Mouse (Mus musculus) erythroblast, embryonic 14.5 days (primary cell): Measurements from ENCODE around the gene Cdk9. TPM values are rescaled to one million over a fixed set of nuclear protein-coding genes. Genes with fewer than 3 reads are reported as not detected.

Source experiments
- H3K27me3 ChIP-seq: 2 replicates; pipeline ENCODE4 v1.6.1; 2012; ENCODE audit warnings: inconsistent platforms; ENCODE audit not compliant: control insufficient read depth
- H3K36me3 ChIP-seq: 2 replicates; pipeline ENCODE4 v1.6.1; 2012; ENCODE audit warnings: mild to moderate bottlenecking, inconsistent platforms; ENCODE audit not compliant: control insufficient read depth
- H3K4me1 ChIP-seq: 2 replicates; pipeline ENCODE4 v1.6.1; 2012; ENCODE audit warnings: inconsistent platforms; ENCODE audit not compliant: control insufficient read depth
- H3K4me3 ChIP-seq: replicated peaks from 2 replicates; pipeline ENCODE3; 2012; ENCODE audit warnings: moderate library complexity, mild to moderate bottlenecking, inconsistent platforms
- H3K9me3 ChIP-seq: 2 replicates; pipeline ENCODE4 v1.6.1; 2012; ENCODE audit warnings: low read length, inconsistent platforms, mixed read lengths; ENCODE audit not compliant: control insufficient read depth
- GATA1 ChIP-seq: IDR thresholded peaks from 2 replicates; pipeline ENCODE4 v1.6.1; 2012; ENCODE audit warnings: low read length, inconsistent platforms, mixed read lengths
- TAL1 ChIP-seq: IDR thresholded peaks from 3 replicates; pipeline ENCODE4 v1.6.1; 2012; ENCODE audit warnings: low read length, inconsistent platforms, mixed read lengths
- polyA plus RNA-seq: library from polyadenylated mRNA; stranded (reverse); fragments of >175 nt; gene quantifications from 2 replicates; pipeline ENCODE4 v1.2.3, GENCODE M21; 2012

The Cdk9 gene
- polyA plus RNA-seq, 1 experiment = 6.1 TPM

DNA sequence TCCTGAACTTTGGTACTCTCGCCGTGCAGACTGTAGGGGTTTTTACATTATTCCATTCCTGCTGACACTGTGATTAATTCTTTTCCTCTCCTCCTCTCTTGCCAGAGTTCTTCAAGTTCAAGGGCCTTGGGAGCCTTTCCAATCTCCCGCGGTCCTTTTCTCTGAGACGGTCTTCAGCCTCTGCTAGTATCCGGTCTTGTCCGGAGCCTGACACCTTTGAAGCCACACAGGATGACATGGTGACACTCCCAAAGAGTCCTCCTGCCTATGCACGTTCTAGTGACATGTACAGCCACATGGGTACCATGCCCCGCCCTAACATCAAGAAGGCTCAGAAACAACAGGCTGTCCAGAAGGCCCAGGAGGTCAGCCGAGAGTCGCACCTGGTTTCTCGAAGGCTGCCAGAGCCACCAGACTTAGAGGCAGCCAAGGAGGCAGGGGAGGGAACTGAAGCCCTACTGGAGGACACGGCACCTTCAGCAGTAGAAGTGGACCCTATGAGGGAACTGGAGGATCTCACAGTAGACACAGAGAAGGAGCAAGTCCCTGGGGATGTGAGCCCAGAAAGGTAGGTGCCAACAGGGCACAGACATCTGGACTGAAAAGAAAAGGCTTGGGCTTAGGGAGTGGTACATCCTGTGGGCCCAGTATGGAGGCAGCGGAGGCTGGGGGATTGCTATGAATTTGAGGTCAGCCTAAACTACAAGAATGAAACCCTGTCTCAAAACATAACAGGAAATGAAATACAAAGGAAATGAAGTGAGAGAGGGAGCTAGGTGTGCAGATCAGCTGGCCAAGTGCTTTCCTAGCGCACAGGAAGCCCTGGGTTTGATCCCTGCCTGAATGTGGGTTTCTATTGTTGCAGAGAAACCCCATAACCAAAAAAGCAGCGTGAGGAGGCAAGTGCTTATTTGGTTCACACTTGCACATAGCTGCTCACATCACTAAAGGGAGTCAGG lies 12.2 kb upstream of the Cdk9 start:
- TF ChIP-seq TAL1 = no peak
- TF ChIP-seq GATA1 = no peak
- no peaks in the 10 kb centered on the region for H3K27me3 ChIP-seq

DNA sequence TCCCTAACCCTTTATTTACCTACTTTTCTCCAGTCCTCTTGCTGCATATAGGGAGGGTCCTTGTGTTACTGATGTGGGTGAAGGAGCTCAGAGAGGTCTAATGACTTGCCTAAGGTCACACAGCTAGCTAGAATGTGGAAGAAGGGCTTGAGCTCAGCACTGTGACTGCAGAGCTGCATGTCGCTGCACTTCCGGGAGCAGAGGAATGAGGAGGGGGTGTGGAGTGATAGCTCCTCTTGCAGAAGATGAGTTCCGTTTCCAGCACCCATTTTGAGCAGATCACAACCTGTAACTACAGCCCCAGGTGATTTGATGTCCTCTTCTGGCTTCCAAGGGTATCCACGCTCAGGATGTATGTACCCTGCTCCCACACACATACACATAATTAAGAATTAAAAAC lies 11.3 kb upstream of the Cdk9 start:
- H3K4me1 ChIP-seq = peaks cover 10% of the 10 kb centered on the region
- no peaks in the 10 kb centered on the region for H3K27me3 ChIP-seq
- H3K36me3 ChIP-seq = no peaks in the 10 kb centered on the region
- no peak overlapping the region for H3K4me3 ChIP-seq
- TF ChIP-seq GATA1 (no peak), TAL1 (no peak)
- H3K9me3 ChIP-seq = no peaks in the 10 kb centered on the region

More for the DNA sequence above, 12.2 kb upstream of the Cdk9 start:
- Histone ChIP-seq H3K9me3 (no peaks in the 10 kb centered on the region), H3K4me3 (no peak overlapping the region), H3K36me3 (no peaks in the 10 kb centered on the region), H3K4me1 (peaks cover 10% of the 10 kb centered on the region)

DNA sequence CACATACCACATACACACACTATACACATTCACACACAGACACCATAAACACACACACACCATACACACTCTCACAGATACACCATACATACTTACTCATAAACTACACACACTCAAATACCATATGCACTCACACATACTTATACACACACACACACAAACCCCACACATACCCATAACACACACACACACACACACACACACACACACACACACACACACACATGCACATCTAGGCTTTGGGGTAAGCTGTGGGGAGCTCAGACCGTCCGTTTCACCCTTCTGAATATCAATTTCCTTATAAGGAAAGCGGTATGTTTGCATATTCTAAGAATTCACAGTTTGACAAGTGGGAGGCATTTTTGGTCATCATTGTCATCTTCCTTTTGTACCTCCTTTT lies 9.7 kb upstream of the Cdk9 start:
- Histone ChIP-seq H3K9me3 (no peaks in the 10 kb centered on the region), H3K4me1 (peaks cover 8% of the 10 kb centered on the region), H3K27me3 (no peaks in the 10 kb centered on the region), H3K36me3 (no peaks in the 10 kb centered on the region), H3K4me3 (no peak overlapping the region)
- no peak for TF ChIP-seq TAL1
- no peak for TF ChIP-seq GATA1

DNA sequence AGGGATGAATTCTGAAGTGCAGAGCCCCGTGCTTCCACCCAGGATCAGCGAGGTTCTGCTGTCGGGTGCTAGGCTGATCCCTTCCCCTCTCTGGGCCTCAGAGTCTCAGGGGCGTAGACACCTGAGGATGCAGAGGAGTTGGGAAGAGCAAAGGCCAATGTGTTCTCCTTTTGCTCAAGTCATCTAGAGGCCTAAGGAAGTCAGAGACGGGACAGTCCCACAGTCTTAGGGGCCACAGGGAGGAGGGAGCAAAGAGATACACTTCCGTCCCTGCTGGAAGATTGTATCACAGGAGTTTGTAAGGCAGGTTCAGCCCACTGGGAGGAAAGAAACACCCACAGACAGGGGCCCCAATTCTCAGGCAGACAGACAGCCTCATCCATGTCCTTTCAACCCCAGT lies 9.2 kb upstream of the Cdk9 start:
- Histone ChIP-seq H3K36me3 (no peaks in the 10 kb centered on the region), H3K4me3 (no peak overlapping the region), H3K9me3 (no peaks in the 10 kb centered on the region), H3K27me3 (no peaks in the 10 kb centered on the region), H3K4me1 (peaks cover 3% of the 10 kb centered on the region)
- TF ChIP-seq GATA1 (no peak), TAL1 (no peak)

DNA sequence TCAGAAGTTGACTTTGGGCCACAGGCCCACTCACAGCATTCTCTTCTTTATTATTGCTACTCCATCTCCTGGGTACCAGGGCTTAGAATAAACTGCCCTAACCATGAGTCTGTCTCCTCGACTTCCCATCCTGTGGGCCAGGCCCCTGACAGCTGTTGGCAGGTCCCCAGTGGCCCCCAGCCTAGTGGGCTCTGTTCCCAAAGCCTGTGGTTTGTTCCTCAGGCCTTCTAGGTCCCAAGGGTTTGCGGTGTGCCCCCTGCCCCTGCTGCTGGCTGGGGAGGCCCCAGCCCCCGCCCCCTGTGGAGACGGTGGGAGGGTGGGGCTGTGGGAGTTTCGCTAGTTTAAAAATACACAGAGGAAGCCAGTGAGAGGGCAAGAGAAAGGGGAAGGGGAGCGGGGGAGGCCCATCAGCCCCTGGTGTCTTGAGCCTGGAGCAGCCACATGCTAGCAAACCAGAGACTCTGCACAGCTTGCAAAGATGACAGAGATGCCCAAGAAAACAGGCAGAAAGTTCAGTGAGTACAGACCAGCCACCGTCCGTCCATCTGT lies 7.9 kb upstream of the Cdk9 start, which contains the start of gene Sh2d3c:
TSS of gene Sh2d3c (plus strand) at position 375 of the 549 bp plus-strand sequence.
- H3K4me1 ChIP-seq = peaks cover 2% of the 10 kb centered on the region
- H3K4me3 ChIP-seq = no peak within 1 kb of the TSS
- TF ChIP-seq TAL1 = no peak
- no peak for TF ChIP-seq GATA1
- peaks cover 2% of the 10 kb centered on the region; the same call in 1 of the 2 replicates for H3K27me3 ChIP-seq
- no peaks in the 10 kb centered on the region for H3K36me3 ChIP-seq
- no peaks in the 10 kb centered on the region for H3K9me3 ChIP-seq

DNA sequence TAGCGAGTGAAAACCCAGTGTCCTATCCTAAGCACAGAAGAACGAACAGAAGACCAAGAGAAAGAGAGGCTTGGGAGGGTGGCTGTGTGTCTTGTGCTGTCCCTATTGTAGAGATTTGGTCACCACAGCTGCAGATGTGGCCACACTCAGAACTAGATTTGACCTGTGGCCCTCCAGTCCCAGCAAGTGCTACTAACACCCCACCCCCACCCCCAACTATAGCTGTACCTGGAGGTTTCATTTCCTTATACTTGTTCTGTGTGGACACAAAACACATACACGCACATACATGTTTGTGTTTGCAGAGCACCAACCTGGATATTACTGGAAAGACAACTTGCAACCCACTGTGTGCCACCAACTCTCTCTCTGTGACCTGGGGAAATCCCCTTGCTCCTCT lies 7.2 kb upstream of the Cdk9 start:
- H3K9me3 ChIP-seq = no peaks in the 10 kb centered on the region
- H3K4me3 ChIP-seq = no peak overlapping the region
- no peak for TF ChIP-seq GATA1
- TF ChIP-seq TAL1 = no peak
- peaks cover 2% of the 10 kb centered on the region; the same call in 1 of the 2 replicates for H3K27me3 ChIP-seq
- no peaks in the 10 kb centered on the region for H3K36me3 ChIP-seq
- H3K4me1 ChIP-seq = peaks cover 2% of the 10 kb centered on the region

DNA sequence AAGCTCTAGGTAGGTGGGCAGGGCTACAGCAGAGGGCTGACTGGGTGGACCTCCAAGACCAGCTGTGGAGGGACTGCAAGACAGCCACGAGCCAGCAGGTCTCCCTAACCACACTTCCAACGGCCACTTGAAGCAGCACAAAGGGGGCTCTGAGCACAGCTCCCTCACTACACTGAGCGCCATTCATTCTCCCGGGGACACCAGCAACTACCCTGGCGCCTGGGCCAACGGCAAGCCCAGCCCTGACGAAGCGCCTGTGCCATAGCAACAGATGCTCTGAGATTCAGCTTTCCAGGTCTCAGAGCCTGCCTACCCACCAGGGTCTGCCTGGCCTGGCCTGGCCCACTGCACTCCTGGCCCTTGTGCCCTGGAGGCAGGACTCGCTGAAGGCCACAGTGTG lies 5.9 kb upstream of the Cdk9 start:
- Histone ChIP-seq H3K36me3 (no peaks in the 10 kb centered on the region), H3K4me3 (no peak overlapping the region), H3K9me3 (no peaks in the 10 kb centered on the region), H3K4me1 (peaks cover 9% of the 10 kb centered on the region), H3K27me3 (peaks cover 2% of the 10 kb centered on the region; the same call in 1 of the 2 replicates)
- TF ChIP-seq GATA1 (no peak), TAL1 (no peak)

DNA sequence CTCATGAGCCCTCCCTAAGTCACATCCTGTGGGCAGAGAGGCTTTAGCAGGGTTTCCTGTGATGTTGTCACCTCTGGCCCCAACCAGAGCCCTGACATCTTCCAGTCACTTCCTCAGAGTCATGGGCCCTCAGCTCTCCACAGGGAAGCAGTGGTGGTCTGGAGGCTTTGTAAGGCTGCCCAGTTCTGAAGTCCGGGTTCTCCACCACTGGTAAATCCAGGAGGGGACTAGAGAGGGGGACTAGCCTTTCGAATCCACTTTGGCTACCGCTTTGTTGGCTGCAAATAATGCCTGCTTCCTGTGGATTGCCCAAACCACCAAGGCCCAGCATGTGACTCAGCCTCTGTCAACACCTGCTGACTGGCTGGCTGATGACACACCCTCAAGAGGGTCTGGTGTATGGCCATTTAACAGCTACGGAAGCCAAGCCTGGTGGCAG lies 2.1 kb upstream of the Cdk9 start:
- Histone ChIP-seq H3K4me3 (no peak overlapping the region), H3K36me3 (peaks cover 17% of the 10 kb centered on the region), H3K27me3 (peaks cover 2% of the 10 kb centered on the region; the same call in 1 of the 2 replicates), H3K4me1 (peaks cover 32% of the 10 kb centered on the region), H3K9me3 (no peaks in the 10 kb centered on the region)
- TF ChIP-seq TAL1 (no peak), GATA1 (no peak)

DNA sequence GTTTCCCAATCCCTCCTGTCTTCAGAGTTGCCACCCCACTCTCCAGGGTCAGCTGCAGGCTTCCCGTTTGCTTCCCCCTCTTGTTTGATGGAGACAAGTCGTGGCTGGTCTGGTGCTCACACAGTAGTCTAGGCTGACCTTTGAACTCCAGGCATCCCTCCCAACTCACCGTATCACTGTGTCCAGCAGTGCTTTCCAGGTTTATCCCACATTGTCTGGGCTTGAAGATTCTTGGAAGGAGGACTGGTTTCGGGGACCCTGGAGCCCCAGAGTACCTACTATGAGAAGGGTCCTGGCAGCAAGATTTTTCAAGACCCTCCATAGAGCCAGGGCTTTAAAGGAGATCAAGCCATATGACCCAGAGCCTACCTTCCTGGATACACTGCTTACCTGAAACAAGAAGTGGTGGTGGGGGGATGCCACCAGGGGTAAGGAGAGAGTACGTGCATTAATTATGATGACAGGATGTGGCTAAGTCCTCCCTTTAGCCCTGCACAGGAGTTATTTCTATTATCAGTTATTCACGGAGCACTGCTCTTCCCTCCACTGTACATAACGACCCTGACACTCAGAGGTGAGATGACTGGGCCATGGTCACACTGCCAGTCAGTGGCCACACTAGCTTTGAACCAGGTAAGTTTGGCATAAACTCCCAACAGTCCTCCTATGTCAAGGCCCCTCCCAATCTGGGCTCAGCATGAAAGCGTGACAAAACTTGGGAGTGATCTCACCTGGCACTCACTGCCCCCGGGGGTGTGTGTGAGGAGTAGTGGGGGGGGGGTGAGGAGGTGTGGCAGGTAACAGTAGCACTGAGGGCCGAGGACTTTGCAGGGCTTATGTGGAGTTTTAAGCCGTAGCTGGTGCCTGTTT lies 1.5 kb upstream of the Cdk9 start:
- H3K27me3 ChIP-seq = peaks cover 2% of the 10 kb centered on the region; the same call in 1 of the 2 replicates
- H3K4me1 ChIP-seq = peaks cover 38% of the 10 kb centered on the region
- no peak for TF ChIP-seq TAL1
- no peak for TF ChIP-seq GATA1
- peak overlapping the region; percentile 92 for H3K4me3 ChIP-seq
- H3K9me3 ChIP-seq = no peaks in the 10 kb centered on the region
- H3K36me3 ChIP-seq = peaks cover 23% of the 10 kb centered on the region
